Mouse (Mus musculus) brain, embryonic 14.5 days (tissue): ENCODE results near the gene Snx33. TPM values are rescaled to one million over a fixed set of nuclear protein-coding genes. Genes with fewer than 3 reads are reported as not detected.
"Not testable (repeated sequence)": the region's sequence is repeated elsewhere in the genome, so short reads cannot be mapped to it uniquely, and the experiment has no call there.

Experiments used
- DNase-seq: peaks from one replicate; pipeline ENCODE4 v3.0.0-alpha.2; 2011; ENCODE audit warnings: low read depth
- CTCF ChIP-seq: fragments of 200-500 bp; IDR thresholded peaks from 2 replicates; pipeline ENCODE4 v1.5.1; 2012; ENCODE audit warnings: inconsistent platforms, mild to moderate bottlenecking, moderate library complexity, borderline replicate concordance; ENCODE audit not compliant: insufficient read depth, insufficient read length; ENCODE audit errors: extremely low read depth
- POLR2A ChIP-seq: fragments of 200-500 bp; IDR thresholded peaks from 2 replicates; pipeline ENCODE4 v1.6.1; 2012; ENCODE audit warnings: mild to moderate bottlenecking, inconsistent platforms, borderline replicate concordance; ENCODE audit not compliant: poor library complexity, insufficient read depth, insufficient read length, severe bottlenecking; ENCODE audit errors: extremely low read depth
- polyA plus RNA-seq: library from polyadenylated mRNA; depleted of rRNA; stranded (reverse); fragments of >200 nt; gene quantifications from 2 replicates; pipeline ENCODE4 v1.2.3, GENCODE M21; 2012

Snx33 gene
- polyA plus RNA-seq, 1 experiment = 4.0 TPM

DNA sequence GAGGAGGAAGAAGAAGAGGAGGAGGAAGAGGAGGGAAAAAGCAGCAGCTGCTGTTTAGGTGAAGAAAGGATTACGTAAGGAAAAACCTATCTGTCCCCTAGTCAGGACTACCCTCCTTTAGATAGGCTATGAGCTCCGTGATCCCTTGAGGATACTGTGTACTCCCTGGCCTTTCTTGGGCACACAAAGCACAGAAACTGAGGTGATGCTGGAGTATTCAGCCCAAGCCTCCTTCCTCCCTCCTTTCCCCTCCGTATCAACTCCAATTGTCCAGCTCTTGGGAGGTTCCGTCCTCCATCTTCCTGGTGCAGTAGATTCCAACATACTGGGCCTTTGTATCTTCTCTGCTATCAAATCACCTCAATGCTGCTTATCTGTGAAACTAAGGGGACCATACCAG is 5.4 kb downstream of the Snx33 start:
- TF ChIP-seq CTCF (no peak), POLR2A (no peak)
- no peak for DNase-seq

DNA sequence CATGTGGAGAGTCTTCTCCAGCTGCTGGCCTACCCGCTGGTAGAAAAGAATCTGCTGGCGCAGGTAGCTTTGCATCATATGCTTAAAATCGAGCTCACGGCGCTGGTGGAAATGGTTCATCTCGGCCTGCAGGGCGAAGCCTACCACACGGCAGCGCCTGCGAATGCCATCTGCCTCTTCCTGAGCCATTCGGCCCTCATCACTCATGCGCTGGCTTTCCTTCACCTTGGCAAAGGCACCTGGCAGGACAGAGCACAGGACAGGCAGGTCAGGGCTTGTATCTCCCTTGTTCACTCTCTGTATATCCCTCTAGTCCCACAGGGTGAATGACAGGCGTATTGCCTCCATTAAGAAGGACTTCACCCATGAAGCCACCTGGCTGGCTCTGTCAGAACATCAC is 9.7 kb downstream of the Snx33 start:
- DNase-seq = no peak
- TF ChIP-seq POLR2A (no peak), CTCF (no peak)

DNA sequence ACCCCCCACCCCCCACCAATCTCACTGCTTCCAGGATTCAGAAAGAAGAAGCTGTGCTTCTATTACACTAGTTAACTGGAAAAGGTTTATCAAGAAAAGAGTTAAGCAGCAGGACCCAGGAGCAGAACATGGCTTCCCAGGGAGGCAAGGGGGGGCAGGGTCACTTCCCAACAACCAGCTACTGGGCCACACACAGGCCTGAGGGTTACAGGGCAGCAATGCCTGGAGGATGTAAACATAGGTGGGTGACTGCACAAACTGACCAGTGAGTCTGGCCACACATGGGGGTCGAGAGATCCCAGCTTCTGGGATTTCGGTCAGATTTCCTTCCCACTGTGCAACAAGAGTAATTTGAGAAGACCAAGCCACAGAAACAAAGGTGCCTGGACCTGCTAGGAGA is 11.0 kb downstream of the Snx33 start:
- DNase-seq = no peak
- TF ChIP-seq POLR2A (no peak), CTCF (no peak)

DNA sequence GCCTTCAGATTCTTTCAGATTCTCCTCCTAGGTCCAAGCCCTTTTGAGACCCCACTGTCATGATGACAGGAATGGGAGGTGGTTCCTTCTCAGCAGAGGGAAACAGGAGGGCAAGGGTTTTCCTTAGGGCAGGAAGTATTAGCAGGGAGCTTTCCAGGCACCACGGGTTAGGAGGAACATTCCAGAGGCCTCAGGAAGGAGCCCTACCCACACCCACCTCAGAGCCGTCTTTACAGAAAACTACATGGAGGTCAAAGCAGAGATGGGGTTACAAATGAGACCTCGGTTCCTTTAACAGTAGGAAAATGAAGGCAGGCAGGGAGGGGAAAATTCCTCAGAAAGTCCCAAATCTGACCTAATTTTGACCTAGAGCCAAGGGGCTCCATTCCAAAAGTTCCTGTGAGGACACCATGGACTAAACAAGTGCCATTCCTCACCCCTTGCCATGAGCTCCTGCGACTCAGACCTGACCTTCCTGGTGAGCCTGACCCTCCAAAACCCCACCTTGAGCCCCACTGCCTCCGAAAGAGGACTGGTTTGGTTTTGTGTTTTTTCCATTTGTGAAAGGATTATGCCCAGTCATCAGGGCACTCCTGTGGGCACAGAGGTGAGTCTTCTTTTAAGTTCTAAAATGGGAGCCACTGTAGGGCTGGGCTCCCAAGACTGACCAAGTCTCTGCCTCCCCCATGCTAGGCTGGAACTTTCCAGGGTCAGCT is 12.3 kb downstream of the Snx33 start:
- no peak for DNase-seq
- no peak for TF ChIP-seq CTCF
- no peak for TF ChIP-seq POLR2A

DNA sequence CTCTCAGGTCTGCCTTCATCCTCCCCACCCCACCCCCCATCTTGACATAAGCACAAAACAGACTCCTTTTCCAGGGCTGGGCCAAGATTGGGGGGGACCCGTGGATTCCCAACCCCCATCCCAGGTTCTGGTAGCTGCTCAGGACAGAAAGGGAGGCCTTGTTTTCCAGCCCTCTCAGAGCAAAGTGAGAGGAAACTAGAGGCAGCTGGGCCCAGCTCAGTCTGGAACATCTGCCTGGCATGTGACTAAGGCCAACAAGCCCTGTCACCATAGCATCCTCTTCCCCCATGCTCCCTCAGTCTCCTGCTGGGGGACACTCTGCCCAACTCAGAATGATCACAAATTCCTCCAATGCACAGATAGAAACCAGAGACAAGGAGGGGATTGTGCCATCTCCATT is 13.1 kb downstream of the Snx33 start:
- DNase-seq = no peak
- TF ChIP-seq CTCF (no peak), POLR2A (no peak)

DNA sequence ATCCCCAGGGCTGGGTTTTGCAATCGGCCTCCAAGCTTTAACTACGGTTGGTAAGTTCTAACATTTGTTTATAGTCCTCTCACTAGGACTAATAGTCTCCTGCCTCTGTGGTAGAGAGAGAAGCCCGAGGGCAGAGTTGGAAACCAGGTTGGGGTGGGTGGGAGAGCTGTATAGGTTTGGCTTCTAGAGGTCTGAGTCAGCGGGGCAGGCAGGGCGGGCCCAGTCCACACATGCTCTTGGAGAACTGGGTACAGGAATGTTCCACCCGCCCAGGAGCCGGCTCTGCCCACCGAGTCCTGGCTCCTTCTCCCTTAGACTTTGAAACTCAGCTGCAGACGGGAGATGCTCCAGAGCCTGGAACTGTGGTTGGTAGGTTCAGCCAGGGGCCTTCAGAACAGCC is 14.2 kb downstream of the Snx33 start:
- no peak for DNase-seq
- no peak for TF ChIP-seq POLR2A
- no peak for TF ChIP-seq CTCF

DNA sequence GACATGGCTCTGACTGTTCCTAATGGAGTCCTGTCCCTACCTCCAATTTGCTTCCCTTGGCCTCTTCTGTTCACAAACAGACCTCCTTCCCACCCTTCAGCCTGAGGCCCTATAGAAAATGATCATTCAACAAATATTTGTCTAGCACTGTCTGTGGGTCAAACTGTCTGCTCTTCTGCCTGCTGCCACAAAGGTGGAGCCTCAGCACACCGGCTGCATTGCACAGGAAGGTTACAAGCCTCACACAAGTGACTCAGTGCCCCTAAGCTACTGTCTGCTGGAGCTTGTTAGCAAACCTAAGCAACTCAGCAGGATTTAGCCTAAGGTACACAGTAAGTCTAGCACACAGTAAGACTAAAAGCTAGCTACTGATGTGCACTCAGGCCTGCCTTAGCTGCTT is 17.2 kb downstream of the Snx33 start:
- TF ChIP-seq CTCF (no peak), POLR2A (no peak)
- no peak for DNase-seq

DNA sequence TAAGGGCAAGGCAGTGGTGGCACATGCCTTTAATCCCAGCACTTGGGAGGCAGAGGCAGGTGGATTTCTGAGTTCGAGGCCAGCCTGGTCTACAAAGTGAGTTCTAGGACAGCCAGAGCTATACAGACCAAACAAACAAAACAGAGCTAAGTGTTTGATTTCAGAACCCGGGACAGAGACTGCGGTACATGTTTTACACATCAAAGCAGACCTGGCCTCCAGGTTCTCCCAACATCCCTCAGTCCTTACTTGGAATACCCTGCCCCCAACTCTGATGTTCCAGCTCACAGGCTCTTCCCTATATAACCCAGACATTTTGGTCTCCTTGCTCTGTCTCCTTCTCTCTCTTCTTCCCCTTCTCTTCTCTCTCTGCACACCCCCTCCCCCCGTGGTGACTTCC is 18.2 kb downstream of the Snx33 start:
- not testable (repeated sequence) for DNase-seq

DNA sequence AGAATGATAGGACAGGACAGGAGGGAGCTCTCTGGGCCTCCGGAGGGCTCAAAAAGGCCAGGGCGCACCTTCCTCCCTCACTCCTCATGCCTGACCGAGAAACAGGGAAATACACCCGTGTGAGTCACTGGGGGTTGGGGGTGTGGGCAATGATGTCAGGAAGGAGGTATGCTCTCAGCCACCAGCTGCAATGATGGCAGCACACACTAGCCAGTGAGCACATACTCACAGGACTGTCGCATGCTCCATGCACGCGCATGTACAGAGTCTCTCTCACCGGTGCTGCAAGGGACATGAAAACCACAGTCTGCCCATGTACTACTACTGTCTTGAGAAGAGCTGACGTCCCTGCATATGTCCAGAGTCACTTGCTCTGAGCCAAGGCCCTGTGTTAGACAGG is 20.6 kb downstream of the Snx33 start:
- TF ChIP-seq POLR2A = no peak
- no peak for TF ChIP-seq CTCF
- no peak for DNase-seq

DNA sequence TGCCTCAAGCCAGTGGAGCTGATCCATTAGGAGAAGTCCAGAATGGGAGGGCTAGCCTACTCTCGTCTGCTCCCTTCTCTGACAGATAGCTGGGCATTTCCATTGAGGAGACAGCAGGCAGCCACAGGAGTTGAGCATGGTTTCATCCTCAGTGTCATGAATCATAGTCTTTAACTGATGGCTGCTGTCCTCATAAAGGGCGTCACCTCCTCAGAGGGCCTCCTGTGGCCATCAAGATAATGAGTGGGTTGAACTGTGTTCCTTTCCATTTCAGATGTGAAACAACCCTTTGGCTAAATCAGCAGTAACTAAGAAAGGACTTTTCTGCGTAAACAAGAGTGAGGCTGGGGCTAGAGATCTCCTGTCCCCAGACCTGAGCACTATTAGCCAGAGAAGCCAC is 24.5 kb downstream of the Snx33 start:
- TF ChIP-seq CTCF (no peak), POLR2A (no peak)
- no peak for DNase-seq

DNA sequence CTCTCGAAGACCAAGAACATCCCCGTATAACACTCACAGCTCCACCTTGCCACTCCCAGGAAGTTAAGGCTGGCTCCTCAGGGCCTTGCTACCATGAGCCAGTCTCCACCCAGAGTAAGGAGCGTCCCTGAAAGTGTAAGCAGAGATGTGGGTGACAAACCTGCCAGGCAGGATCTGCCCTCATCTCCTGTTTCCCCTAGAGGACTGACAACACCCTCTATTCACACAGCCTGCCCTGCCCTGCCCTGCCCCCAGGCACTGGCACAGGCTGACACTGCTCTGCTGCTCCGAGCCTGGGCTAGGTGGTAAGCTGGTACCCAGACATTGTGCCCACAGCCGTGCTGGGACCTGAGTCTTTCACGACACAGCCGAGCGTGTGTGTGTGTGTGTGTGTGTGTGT is 27.0 kb downstream of the Snx33 start:
- TF ChIP-seq CTCF (no peak), POLR2A (no peak)

DNA sequence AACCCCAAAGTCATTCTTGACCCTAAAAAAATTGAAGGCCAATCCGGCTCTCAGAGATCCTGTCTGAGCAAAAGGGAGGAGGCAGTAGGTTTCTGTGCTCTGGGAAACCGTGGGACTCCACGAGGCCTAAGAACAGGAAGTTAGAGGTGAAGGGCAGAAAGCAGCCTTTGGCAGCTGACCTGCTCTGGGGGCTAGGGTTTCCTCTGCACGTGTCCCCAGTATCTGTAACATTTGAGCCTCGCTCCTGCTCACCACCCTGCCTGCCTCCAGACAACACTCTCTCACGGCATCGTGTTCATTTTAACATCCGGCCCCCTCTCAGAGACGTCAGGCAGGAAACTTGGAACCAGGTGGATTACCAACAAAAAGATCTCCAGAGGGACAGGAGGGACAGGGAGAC is 27.6 kb downstream of the Snx33 start:
- TF ChIP-seq CTCF (no peak), POLR2A (no peak)
- no peak for DNase-seq

More for the DNA sequence above, 27.0 kb downstream of the Snx33 start:
- no peak for DNase-seq
